Mouse (Mus musculus) adrenal gland, postnatal 14 days (tissue): ENCODE measurements around the gene Tex21. TPM values are rescaled to one million over a fixed set of nuclear protein-coding genes. Genes with fewer than 3 reads are reported as not detected.

Experiments used
- DNase-seq: peaks from one replicate; pipeline ENCODE4 v3.0.0; 2021; ENCODE audit warnings: mixed read lengths
- total RNA-seq: library from RNA; stranded (reverse); gene quantifications from 2 replicates; pipeline ENCODE4 v1.2.3, GENCODE M21; 2021

The Tex21 gene
- total RNA-seq, 1 experiment from 2014 or later = not detected

- DNase-seq = peak; percentile 95
These were observed 50.4 kb downstream of the Tex21 start for GRCm38 (mm10) chr12:76195912-76196708.

GRCm38 (mm10) chr12:76194526-76194925 lies 52.0 kb downstream of the Tex21 start:
- DNase-seq = no peak

GRCm38 (mm10) chr12:76190940-76191339 lies 55.6 kb downstream of the Tex21 start:
- peak; percentile 31 for DNase-seq

GRCm38 (mm10) chr12:76187849-76188248 lies 58.7 kb downstream of the Tex21 start:
- peak; percentile 34 for DNase-seq

- no peak for DNase-seq
These were observed 60.1 kb downstream of the Tex21 start for GRCm38 (mm10) chr12:76186473-76186872.

GRCm38 (mm10) chr12:76185167-76185816 lies 61.3 kb downstream of the Tex21 start:
- DNase-seq = no peak

- DNase-seq = no peak
These were observed 62.3 kb downstream of the Tex21 start for GRCm38 (mm10) chr12:76184271-76184670.

- no peak for DNase-seq
These were observed 63.7 kb downstream of the Tex21 start for GRCm38 (mm10) chr12:76182831-76183230.

GRCm38 (mm10) chr12:76181471-76181870 lies 65.1 kb downstream of the Tex21 start:
- no peak for DNase-seq

GRCm38 (mm10) chr12:76180442-76180841 lies 66.1 kb downstream of the Tex21 start:
- DNase-seq = no peak

GRCm38 (mm10) chr12:76179527-76179926 lies 67.0 kb downstream of the Tex21 start:
- DNase-seq = no peak

- DNase-seq = no peak
These were observed 67.5 kb downstream of the Tex21 start for GRCm38 (mm10) chr12:76179051-76179450.

- peak; percentile 80 for DNase-seq
These were observed 68.6 kb downstream of the Tex21 start for GRCm38 (mm10) chr12:76177864-76178518.

GRCm38 (mm10) chr12:76177000-76177863 lies 69.3 kb downstream of the Tex21 start, which contains the start of gene Esr2:
TSS of gene Esr2 (minus strand) at chr12:76177259.
- DNase-seq = peak; percentile 37

GRCm38 (mm10) chr12:76165641-76166040 lies 80.9 kb downstream of the Tex21 start:
- DNase-seq = no peak

- peak; percentile 16 for DNase-seq
These were observed 94.2 kb downstream of the Tex21 start for GRCm38 (mm10) chr12:76152389-76152788.

Other genes starting within 250 kb of the Tex21 start
- not detected in 2 replicates for gene Esr2, start 69.5 kb downstream of the Tex21 start, total RNA-seq
- 46.8 and 61.0 TPM in 2 replicates for gene Mthfd1, start 8.6 kb upstream of the Tex21 start, total RNA-seq
- 3.4 and 4.3 TPM in 2 replicates for gene Akap5, start 78.1 kb upstream of the Tex21 start, total RNA-seq
- gene Zbtb25, start 122.9 kb upstream of the Tex21 start, total RNA-seq = 7.3 and 9.1 TPM in 2 replicates
- 6.4 and 7.0 TPM in 2 replicates for gene Zbtb1, start 123.5 kb upstream of the Tex21 start, total RNA-seq
- 21.9 and 23.3 TPM in 2 replicates for gene Hspa2, start 157.4 kb upstream of the Tex21 start, total RNA-seq
- gene Ppp1r36, start 170.8 kb upstream of the Tex21 start, total RNA-seq = 0.34 TPM in 1 of 2 replicates, not detected in the other